Mouse (Mus musculus): ENCODE measurements around the gene Zfp804b. TPM values are rescaled to one million over a fixed set of nuclear protein-coding genes. Genes with fewer than 3 reads are reported as not detected.
"Not testable (repeated sequence)": the region's sequence is repeated elsewhere in the genome, so short reads cannot be mapped to it uniquely, and the experiment has no call there.

Zfp804b gene
- 0.04 and 0.05 TPM in 2 replicates for polyA plus RNA-seq (2015; fragmentation: Nextera tagmentation; extraction: Ambion mirVana)

GRCm38 (mm10) chr5:7344145-7345010 is at the start of gene Zfp804b:
Gene Zfp804b, minus strand, starts transcription at chr5:7344756.
- peak within 1 kb of the TSS; percentile 93 for H3K4me2 ChIP-seq (ENCODE audit: low read length)
- ATAC-seq (replicated peaks; ENCODE audit: low FRiP score, low read depth) (peak; percentile 85), DNase-seq (ENCODE audit: low spot score) (peak; percentile 64)
- no peaks in the 10 kb centered on the region for H3K9me3 ChIP-seq (replicated peaks; ENCODE audit: low read length)
- peak within 1 kb of the TSS; percentile 31; the same call in 1 of the 2 replicates for H3K9ac ChIP-seq (ENCODE audit: low read depth, low read length)
- TF ChIP-seq CTCF (IDR thresholded peaks at IDR 0.05; ENCODE audit: low read depth), result peak; percentile 37; the same call in 1 of the 2 replicates
- no peaks in the 10 kb centered on the region for H3K27me3 ChIP-seq (ENCODE audit: insufficient read depth, low read length)
- under 1% methylated on average over 50 of the region's 50 CpGs for WGBS
- H3K4me1 ChIP-seq (replicated peaks; ENCODE audit: insufficient read depth, low read length), result 0 out of 2 replicates have a peak, but pooled peaks cover 6% of the 10 kb centered on the region
- H3K36me3 ChIP-seq (ENCODE audit: insufficient read depth, low read length), result no peaks in the 10 kb centered on the region
- H3K4me3 ChIP-seq (replicated peaks; ENCODE audit: low read depth, low read length), result peak within 1 kb of the TSS; percentile 47
- H3K27ac ChIP-seq, result no peak within 1 kb of the TSS

- H3K36me3 ChIP-seq (ENCODE audit: insufficient read depth, low read length); H3K27ac ChIP-seq; H3K4me3 ChIP-seq (replicated peaks; ENCODE audit: low read depth, low read length); H3K4me1 ChIP-seq (replicated peaks; ENCODE audit: insufficient read depth, low read length); DNase-seq (ENCODE audit: low spot score); H3K9ac ChIP-seq (ENCODE audit: low read depth, low read length); H3K4me2 ChIP-seq (ENCODE audit: low read length); H3K27me3 ChIP-seq (ENCODE audit: insufficient read depth, low read length); ATAC-seq (replicated peaks; ENCODE audit: low FRiP score, low read depth); H3K9me3 ChIP-seq (replicated peaks; ENCODE audit: low read length): not testable (repeated sequence)
- 84% methylated on average over 1 of the region's 1 CpGs for WGBS
Measured at GRCm38 (mm10) chr5:7364616-7365015, 20.1 kb upstream of the Zfp804b start.

GRCm38 (mm10) chr5:7345011-7345389 is 444 bp upstream of the Zfp804b start:
- Histone ChIP-seq H3K27me3 (ENCODE audit: insufficient read depth, low read length) (no peaks in the 10 kb centered on the region), H3K27ac (no peak overlapping the region), H3K4me1 (replicated peaks; ENCODE audit: insufficient read depth, low read length) (0 out of 2 replicates have a peak, but pooled peaks cover 6% of the 10 kb centered on the region), H3K4me2 (ENCODE audit: low read length) (peak overlapping the region; percentile 93), H3K4me3 (replicated peaks; ENCODE audit: low read depth, low read length) (peak overlapping the region; percentile 47), H3K9me3 (replicated peaks; ENCODE audit: low read length) (no peaks in the 10 kb centered on the region), H3K9ac (ENCODE audit: low read depth, low read length) (no peak overlapping the region), H3K36me3 (ENCODE audit: insufficient read depth, low read length) (no peaks in the 10 kb centered on the region)
- under 1% methylated on average over 10 of the region's 11 CpGs for WGBS
- no peak for TF ChIP-seq CTCF (IDR thresholded peaks at IDR 0.05; ENCODE audit: low read depth)
- peak; percentile 33; the same call in 1 of the 2 replicates for ATAC-seq (replicated peaks; ENCODE audit: low FRiP score, low read depth)
- DNase-seq (ENCODE audit: low spot score), result no peak

GRCm38 (mm10) chr5:7325594-7325993 is 19.0 kb downstream of the Zfp804b start:
- H3K36me3 ChIP-seq (ENCODE audit: insufficient read depth, low read length), result no peaks in the 10 kb centered on the region
- no peak overlapping the region for H3K27ac ChIP-seq
- no peaks in the 10 kb centered on the region for H3K4me1 ChIP-seq (replicated peaks; ENCODE audit: insufficient read depth, low read length)
- H3K4me3 ChIP-seq (replicated peaks; ENCODE audit: low read depth, low read length), result no peak overlapping the region
- ATAC-seq (replicated peaks; ENCODE audit: low FRiP score, low read depth) (no peak), DNase-seq (ENCODE audit: low spot score) (no peak)
- no peak overlapping the region for H3K9ac ChIP-seq (ENCODE audit: low read depth, low read length)
- no peak for TF ChIP-seq CTCF (IDR thresholded peaks at IDR 0.05; ENCODE audit: low read depth)
- WGBS, result 82% methylated on average over 4 of the region's 4 CpGs
- H3K9me3 ChIP-seq (replicated peaks; ENCODE audit: low read length), result no peaks in the 10 kb centered on the region
- H3K4me2 ChIP-seq (ENCODE audit: low read length), result no peak overlapping the region
- no peaks in the 10 kb centered on the region for H3K27me3 ChIP-seq (ENCODE audit: insufficient read depth, low read length)

- Histone ChIP-seq H3K4me3 (replicated peaks; ENCODE audit: low read depth, low read length) (no peak within 1 kb of the TSS), H3K4me1 (replicated peaks; ENCODE audit: insufficient read depth, low read length) (no peaks in the 10 kb centered on the region), H3K4me2 (ENCODE audit: low read length) (no peak within 1 kb of the TSS), H3K36me3 (ENCODE audit: insufficient read depth, low read length) (no peaks in the 10 kb centered on the region), H3K9ac (ENCODE audit: low read depth, low read length) (no peak within 1 kb of the TSS), H3K9me3 (replicated peaks; ENCODE audit: low read length) (no peaks in the 10 kb centered on the region), H3K27me3 (ENCODE audit: insufficient read depth, low read length) (no peaks in the 10 kb centered on the region), H3K27ac (no peak within 1 kb of the TSS)
- no peak for TF ChIP-seq CTCF (IDR thresholded peaks at IDR 0.05; ENCODE audit: low read depth)
- 81% methylated on average over 1 of the region's 1 CpGs for WGBS
- ATAC-seq (replicated peaks; ENCODE audit: low FRiP score, low read depth), result no peak
- DNase-seq (ENCODE audit: low spot score), result no peak
Measured at GRCm38 (mm10) chr5:7303819-7304218, 40.7 kb downstream of the Zfp804b start, which contains the start of gene Tex47. Gene Tex47, plus strand, starts transcription at chr5:7304119.

- H3K9ac ChIP-seq (ENCODE audit: low read depth, low read length), result no peak overlapping the region
- no peak overlapping the region for H3K4me2 ChIP-seq (ENCODE audit: low read length)
- no peak for ATAC-seq (replicated peaks; ENCODE audit: low FRiP score, low read depth)
- H3K36me3 ChIP-seq (ENCODE audit: insufficient read depth, low read length), result no peaks in the 10 kb centered on the region
- H3K4me3 ChIP-seq (replicated peaks; ENCODE audit: low read depth, low read length), result no peak overlapping the region
- no peaks in the 10 kb centered on the region for H3K9me3 ChIP-seq (replicated peaks; ENCODE audit: low read length)
- 61% methylated on average over 1 of the region's 1 CpGs for WGBS
- H3K27me3 ChIP-seq (ENCODE audit: insufficient read depth, low read length), result no peaks in the 10 kb centered on the region
- no peak overlapping the region for H3K27ac ChIP-seq
- TF ChIP-seq CTCF (IDR thresholded peaks at IDR 0.05; ENCODE audit: low read depth), result no peak
- H3K4me1 ChIP-seq (replicated peaks; ENCODE audit: insufficient read depth, low read length), result no peaks in the 10 kb centered on the region
- DNase-seq (ENCODE audit: low spot score), result no peak
Measured at GRCm38 (mm10) chr5:7302969-7303368, 41.6 kb downstream of the Zfp804b start.
